Mouse (Mus musculus) heart, postnatal 10 days (tissue): ENCODE results near the gene Ripor2. TPM values are rescaled to one million over a fixed set of nuclear protein-coding genes. Genes with fewer than 3 reads are reported as not detected.
"Not testable (repeated sequence)": the region's sequence is repeated elsewhere in the genome, so short reads cannot be mapped to it uniquely, and the experiment has no call there.

Experiments used
- DNase-seq, 2 experiments: peaks; one replicate each; pipeline ENCODE4 v3.0.0; 2021
- intact Hi-C: fragments of 180-260 bp; cut with DNase I; formaldehyde crosslinking; loops from one replicate; pipeline ENCODE4 v1.15.1; 2025
- total RNA-seq, 2 experiments: library from RNA; stranded (reverse); gene quantifications; 2 replicates each; pipeline ENCODE4 v1.2.3; 2021

Ripor2 gene
- total RNA-seq, 2 experiments from 2014 or later: 13.0 to 16.3 TPM

DNA sequence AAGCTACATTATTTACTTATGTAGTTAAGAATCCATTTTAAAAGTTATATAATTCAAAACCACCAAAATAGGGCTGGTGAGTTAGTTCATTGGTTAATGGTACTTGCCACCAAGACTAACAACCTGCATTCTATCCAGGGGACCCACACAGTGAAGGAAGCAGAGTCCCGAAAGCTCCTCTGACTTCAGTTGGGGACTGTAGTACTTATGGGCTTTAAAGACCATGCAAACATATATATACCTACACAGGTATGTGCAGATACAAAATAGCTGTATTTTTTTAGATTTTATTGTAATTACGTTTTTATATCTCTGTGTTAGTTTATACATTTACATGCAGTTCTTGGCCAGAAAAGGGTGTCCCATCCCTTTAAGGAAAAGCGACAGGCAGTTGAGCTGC, 174.8 kb downstream of the Ripor2 start:
- intact Hi-C loops: no loop called here
- DNase-seq: no peak

DNA sequence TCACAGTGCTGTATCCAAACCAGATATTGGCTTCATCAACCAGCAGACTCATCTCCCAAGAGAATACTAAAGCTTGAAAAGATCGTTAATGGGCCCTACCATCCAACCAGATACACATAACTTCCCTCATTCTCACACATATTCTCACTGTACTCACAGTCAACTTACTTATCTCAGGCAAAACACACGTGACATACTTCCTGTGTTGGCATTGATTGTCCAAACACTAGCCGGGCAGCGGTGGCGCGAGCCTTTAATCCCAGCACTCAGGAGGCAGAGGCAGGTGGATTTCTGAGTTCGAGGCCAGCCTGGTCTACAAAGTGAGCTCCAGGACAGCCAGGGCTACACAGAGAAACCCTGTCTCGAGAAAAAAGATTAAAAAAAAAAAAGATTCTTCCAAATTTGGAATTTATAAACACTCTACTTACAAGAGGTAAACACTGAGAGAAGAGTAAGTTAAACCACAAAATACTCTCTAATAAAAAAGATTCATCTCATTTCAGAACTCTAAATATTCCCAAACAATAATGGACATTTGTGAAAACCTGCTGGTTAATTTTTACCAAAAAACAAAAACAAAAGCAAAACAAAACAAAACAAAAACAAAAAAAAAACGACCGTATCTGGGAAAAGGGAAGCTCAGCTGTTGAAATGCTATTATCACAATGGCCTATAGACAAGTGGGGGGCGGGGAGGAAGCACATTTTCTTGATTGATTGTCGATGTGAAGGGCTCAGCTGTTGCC, 176.0 kb downstream of the Ripor2 start:
- DNase-seq: no peak
- intact Hi-C loops: no loop called here

DNA sequence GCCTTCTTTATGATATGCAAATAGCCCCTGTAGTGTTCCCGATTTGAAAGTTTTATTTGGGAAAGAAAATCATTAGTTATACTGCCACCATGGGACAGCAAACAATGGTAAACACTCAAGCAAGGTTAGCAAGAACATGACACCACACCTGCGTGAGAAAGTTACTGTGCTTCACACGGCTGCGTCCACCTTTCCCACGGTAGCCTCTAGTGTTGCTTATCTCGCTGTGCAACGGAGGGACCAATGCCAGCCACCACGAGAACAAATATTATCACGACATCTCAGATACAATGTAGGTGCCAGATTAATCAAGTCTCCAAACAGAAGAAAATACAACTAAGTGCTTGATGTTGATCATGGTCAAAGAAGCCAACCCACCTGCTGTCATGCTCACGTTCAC, 177.5 kb downstream of the Ripor2 start:
- intact Hi-C loops: no loop called here

DNA sequence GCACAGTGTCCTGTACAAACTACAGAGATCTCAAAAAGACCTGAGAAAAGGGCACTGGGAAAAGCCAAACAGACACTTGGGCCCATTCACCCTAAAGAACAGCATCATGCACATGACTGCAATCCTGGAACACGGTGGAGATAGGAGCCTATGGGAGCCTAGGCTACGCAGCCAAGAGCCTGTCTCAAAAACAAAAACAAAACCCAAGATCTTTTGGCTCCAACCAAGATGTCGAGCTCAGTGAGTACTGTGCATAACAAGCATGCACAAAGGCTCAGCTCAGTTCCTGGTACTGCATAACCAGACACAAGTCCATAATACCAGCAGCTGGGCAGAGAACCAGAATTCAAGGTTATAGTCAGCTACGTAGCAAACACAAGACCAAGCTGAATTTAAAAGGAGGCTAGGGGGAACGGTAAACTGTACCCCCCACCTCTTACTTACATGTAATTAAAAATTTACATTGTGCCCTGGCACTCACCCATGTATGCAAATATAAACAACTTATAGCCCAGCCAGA, 178.4 kb downstream of the Ripor2 start:
- DNase-seq: peak; percentile 51 to 58
- intact Hi-C loops: loop anchor here (2.0 kb wide), 1 partner anchor 40 kb away; the partner anchor contains the start of gene BC005537

More for the DNA sequence above, 177.5 kb downstream of the Ripor2 start:
- DNase-seq: no peak

DNA sequence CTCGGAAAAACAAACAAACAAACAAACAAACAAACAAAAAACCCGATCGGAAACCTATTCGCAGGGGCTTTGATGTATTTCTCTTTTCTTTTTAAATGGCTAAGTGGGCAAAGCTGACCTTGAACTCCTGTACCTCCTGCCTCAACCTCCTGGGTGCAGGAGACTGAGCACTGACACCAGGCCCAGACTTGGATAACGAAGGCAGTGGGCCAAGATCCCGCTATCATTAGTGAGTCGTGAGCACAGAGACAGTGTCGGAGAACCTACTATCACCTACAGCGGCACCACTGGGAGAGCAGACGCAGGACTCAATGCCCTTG, 179.1 kb downstream of the Ripor2 start:
- no peak for DNase-seq
- intact Hi-C loops: loop anchor here (2.0 kb wide), 1 partner anchor 40 kb away; the partner anchor contains the start of gene BC005537

DNA sequence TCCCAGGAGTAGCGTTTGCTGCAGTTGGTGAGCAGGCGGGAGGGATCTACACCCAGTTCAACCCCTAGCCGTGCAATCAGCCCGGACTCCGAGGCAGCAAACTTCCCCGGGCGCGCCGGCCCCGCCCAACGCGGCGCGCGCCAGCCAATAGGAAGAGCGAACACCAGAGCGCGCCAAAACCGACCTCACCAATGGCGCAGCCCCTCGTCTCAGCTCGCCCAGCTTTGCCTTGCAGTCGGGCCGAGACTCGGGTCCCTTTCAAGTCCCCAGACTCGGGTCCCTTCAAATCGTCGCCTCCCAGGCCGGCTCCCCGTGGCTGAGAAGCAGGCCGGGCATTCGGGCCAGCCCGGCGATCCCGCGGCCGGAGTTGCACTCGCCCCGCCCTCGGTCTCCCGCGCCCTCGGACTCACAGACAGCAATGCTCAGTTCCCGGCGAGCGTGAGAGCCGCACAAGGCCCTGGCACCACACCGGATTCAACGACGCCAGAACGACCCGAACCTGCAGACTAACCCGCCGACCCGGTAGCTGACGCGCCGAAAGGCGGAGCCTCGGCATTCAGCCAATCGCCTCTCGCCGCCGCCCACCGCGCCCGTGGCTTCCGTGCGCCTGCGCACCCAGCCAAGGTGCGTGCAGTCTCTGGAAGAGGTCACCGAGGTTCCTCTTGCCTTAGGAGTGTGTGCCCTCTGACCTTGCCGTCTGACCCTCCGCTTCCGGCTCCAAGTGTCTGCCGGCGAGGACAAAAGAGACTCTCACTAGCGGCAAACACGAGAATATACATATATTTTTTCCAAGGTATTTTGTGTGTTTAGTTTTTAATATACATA, 179.6 kb downstream of the Ripor2 start, which contains the start of gene Gmnn:
Gene Gmnn, minus strand, starts transcription at position 521 of the 825 bp plus-strand sequence.
- intact Hi-C loops: loop anchor here (2.0 kb wide), 1 partner anchor 39 kb away; the partner anchor contains the start of gene BC005537
- peak; percentile 93 for DNase-seq

DNA sequence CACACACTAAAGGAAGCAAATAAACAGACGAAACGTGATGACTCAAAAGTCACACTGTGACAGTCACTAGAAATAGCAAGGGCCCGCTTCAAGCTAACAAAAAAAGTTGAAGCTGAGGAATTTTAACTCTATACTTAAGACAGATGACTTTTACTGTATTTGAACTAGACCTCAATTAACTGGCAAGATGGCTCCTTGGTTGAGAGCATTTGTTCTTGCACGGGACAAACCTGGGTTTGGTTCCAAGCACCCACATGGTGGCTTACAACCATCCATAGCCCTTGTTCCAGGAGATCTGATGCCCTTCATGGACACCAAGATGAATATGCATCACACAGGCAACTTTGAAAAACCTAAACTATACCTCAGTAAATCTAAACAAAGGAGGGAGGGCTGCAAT, 180.3 kb downstream of the Ripor2 start:
- no peak for DNase-seq
- intact Hi-C loops: no loop called here

DNA sequence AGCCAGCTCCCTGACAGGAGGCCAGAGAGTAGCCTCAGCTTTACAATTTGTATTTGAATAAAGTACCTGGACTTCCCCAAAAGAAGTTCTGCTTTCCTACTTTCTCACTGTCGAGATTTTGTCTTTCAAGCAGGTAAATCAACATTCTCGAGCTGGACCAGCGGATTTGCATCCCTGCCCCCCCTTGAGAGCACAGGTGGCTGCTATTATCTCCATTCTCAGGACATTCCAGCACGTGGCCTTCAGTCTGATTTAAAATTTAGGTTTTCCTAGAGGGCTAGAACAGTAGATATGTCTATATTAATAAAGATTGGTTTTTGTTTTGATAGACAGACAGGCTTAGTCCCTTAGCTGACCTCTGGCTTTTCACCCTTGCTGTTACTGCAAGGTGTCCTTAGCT, 185.8 kb downstream of the Ripor2 start:
- intact Hi-C loops: not testable (repeated sequence)

DNA sequence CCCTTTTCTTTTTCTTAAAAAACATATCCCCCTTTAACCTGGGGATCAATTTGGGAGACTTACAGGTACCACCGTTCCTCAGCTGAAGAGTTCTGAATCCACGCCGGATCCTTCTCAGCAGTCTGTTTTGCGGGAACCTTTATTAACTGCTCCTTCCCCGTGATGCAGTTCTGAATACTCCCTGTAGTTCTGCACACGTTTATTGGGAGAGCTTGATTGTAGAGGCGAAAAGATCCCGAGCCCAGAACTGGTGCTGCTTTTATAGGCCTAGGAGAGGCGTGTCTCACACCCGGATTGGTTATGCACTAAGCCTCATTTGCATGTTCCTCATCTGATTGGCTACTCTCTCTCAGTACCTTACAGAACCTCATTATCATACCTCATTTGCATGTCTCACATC, 189.5 kb downstream of the Ripor2 start:
- intact Hi-C loops, DNase-seq: not testable (repeated sequence)

More for the DNA sequence above, 185.8 kb downstream of the Ripor2 start:
- not testable (repeated sequence) for DNase-seq

DNA sequence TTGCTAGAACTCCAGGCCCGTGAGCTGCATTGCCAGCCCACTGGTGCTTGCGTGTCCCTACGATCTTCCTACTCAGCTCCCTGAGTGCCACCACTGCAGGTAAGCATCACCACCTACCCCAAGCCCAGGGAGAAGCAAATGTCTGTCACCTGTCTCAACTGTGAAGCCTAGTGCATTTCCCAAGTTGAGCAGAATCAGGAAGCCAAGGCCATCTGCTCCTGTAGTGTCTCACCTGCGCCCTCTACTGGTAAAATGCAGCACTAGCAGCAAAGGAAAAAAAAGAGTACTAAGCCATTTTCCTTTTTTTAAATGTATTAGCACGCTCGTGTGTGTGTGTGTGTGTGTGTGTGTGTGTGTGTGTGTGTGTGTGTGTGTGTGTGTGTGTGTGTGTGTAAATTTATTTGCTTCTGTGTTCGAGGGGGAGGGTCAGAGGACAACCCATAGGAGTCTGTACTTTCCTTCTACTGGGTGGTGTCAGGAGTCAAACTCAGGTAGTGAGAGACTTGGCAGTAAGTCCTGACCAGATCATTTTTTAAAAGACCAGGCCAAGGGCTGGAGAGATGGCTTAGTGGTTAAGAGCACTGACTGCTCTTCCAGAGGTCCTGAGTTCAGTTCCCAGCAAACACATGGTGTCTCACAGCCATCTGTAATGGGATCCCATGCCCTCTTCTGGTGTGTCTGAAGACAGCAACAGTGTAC, 194.3 kb downstream of the Ripor2 start:
- DNase-seq: peak; percentile 58 to 75
- intact Hi-C loops: loop anchor here (5.0 kb wide), 3 partner anchors 64 to 294 kb away; no protein-coding TSS in a partner anchor

DNA sequence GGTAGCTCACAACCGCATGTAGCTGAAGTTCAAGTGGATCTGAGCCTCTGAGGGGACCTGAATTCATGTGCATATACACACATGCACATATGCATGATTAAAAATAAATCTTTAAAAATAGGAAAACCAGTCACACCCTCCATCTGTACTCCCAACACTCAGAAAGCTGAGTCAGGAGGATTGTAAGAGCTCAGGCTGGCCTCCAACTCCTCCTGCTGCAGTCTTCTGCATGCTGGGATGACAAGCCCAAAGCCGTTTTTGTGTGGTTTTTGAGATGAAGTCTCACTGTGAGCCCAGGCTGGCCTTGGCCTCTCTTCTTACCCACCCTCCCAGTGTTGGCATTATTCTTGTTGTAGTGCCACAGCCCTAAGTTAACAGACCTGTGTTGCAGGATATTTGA, 196.0 kb downstream of the Ripor2 start:
- DNase-seq: no peak
- intact Hi-C loops: loop anchor here (5.0 kb wide), 3 partner anchors 66 to 296 kb away; no protein-coding TSS in a partner anchor

DNA sequence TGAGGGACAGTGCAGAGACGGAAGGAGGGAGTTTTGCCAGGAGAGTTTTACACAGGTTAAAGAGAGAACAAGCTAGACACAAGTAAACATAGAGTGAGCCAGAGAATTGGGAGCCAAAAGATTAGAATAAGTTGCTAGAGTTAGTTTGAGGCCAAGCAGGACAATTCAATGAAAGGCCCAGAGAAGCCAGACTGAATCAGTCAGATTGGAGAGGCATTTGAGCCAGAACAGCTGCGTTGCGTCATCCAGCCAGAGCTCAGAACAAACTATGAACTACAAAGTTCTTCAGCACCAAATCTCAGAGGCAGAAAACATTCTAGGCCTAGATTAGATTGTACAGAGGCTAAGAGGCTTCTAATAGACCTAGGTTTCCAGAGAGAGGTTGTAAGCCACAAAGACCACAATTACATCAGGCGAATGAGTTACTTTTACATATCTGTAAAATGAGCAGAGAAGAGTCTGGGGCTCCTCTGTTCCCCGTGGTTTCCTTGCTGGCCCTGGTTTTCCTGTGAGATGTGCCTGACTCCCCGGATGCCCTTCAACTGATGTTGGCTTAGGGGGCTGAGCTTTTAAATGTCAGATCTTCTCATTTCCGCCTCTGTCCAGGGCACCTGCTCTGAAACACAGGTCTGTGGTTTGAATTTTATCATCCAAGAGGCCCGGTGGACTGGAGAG, 196.9 kb downstream of the Ripor2 start:
- intact Hi-C loops: loop anchor here (5.0 kb wide), 3 partner anchors 67 to 297 kb away; no protein-coding TSS in a partner anchor

DNA sequence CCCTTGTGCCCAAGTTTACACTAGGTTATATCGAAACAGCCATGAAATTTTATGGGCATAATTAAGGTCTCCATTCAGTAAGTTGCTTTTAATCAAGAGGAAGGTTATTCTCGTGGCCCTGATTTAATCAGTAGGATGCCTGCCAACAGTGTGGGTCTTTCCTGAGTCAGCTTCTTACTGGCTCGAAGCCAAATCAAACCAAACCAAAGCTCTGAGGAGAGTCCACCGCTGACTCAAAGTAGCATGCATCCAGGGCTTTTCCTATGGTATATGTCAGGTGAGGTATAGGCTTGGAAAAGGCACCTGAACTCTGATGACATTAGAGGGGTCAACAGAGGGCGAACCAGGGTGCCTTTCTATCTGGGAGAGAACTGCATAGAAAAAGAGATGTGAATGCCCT, 199.9 kb downstream of the Ripor2 start:
- intact Hi-C loops: loop anchor here (5.0 kb wide), 1 partner anchor 290 kb away; no protein-coding TSS in a partner anchor
- no peak for DNase-seq

More for the DNA sequence above, 196.9 kb downstream of the Ripor2 start:
- DNase-seq: peak in 1 of 2 experiments; percentile 25

Other genes with a start within 250 kb of the Ripor2 start
- gene Armh2, start 159.0 kb downstream of the Ripor2 start, total RNA-seq: not detected
- 10 to 100 TPM; 40.6 to 45.1 TPM for gene Gmnn, start 179.7 kb downstream of the Ripor2 start, total RNA-seq
- 100 to 1,000 TPM; 178 to 179 TPM for gene BC005537, start 219.5 kb downstream of the Ripor2 start, total RNA-seq
- gene Acot13, start 249.4 kb downstream of the Ripor2 start, total RNA-seq: 100 to 1,000 TPM; 282 to 297 TPM
- 10 to 100 TPM; 17.8 to 18.0 TPM for gene Tdp2, start 249.5 kb downstream of the Ripor2 start, total RNA-seq